15 mouse cellular contexts compared by ENCODE assay signal in genomic region chr8:126067306-126067705, GRCm38 (mm10).
"Had no signal": no experiment of that assay in that cellular context is flagged by ENCODE, and none has a peak within 500 bp of the region (broad histone marks: within the 10 kb centered on the region; RNA-seq: fewer than 3 reads in every experiment).

No protein-coding gene starts in this region.

- H3K27ac ChIP-seq: limb, embryonic 12.5 days; liver, embryonic 13.5 days; lung, embryonic 15.5 days; macrophage; midbrain, embryonic 15.5 days; neural tube, embryonic 12.5 days had no signal

- DNase-seq: kidney, postnatal 36 days; liver; liver, embryonic 13.5 days; liver, postnatal 0 days; lung, postnatal 14 days; spleen, adult 18-20 months; thymus, adult 18-20 months; thymus, postnatal 14 days had no signal

- H3K9ac ChIP-seq: limb, embryonic 12.5 days; liver, embryonic 13.5 days; liver, postnatal 0 days; lung, embryonic 15.5 days; midbrain, embryonic 15.5 days; neural tube, embryonic 12.5 days had no signal

- ATAC-seq: liver, postnatal 0 days; midbrain, embryonic 15.5 days had no signal

- H3K36me3 ChIP-seq: limb, embryonic 12.5 days; liver, embryonic 13.5 days; lung, embryonic 15.5 days; midbrain, embryonic 15.5 days; neural tube, embryonic 12.5 days had no signal

- H3K9me3 ChIP-seq: liver, embryonic 13.5 days; lung, embryonic 15.5 days; midbrain, embryonic 15.5 days; neural tube, embryonic 12.5 days had no signal

- H3K4me2 ChIP-seq: limb, embryonic 12.5 days; liver, embryonic 13.5 days; lung, embryonic 15.5 days; midbrain, embryonic 11.5 days; midbrain, embryonic 15.5 days; neural tube, embryonic 12.5 days had no signal

- H3K4me1 ChIP-seq: limb, embryonic 12.5 days; liver, embryonic 13.5 days; lung, embryonic 15.5 days; megakaryocyte, embryonic 14.5 days had no signal

- H3K4me3 ChIP-seq: limb, embryonic 12.5 days; liver, embryonic 13.5 days; lung, embryonic 15.5 days; megakaryocyte, embryonic 14.5 days; midbrain, embryonic 15.5 days; neural tube, embryonic 12.5 days had no signal

- H3K27me3 ChIP-seq: limb, embryonic 12.5 days; liver, embryonic 13.5 days; lung, embryonic 15.5 days; megakaryocyte, embryonic 14.5 days; midbrain, embryonic 15.5 days; neural tube, embryonic 12.5 days had no signal
